Mouse (Mus musculus) cerebellum, adult 9-10 months (tissue): ENCODE results near the gene Dagla.

ENCODE experiments used
- DNase-seq: peaks from one replicate; pipeline ENCODE4 v3.0.0; 2022

The Dagla gene

GRCm38 (mm10) chr19:10277759-10278158 is 26.9 kb downstream of the Dagla start:
- no peak for DNase-seq

- peak; percentile 52 for DNase-seq
Observed at GRCm38 (mm10) chr19:10277331-10277730, 27.3 kb downstream of the Dagla start.

DNA sequence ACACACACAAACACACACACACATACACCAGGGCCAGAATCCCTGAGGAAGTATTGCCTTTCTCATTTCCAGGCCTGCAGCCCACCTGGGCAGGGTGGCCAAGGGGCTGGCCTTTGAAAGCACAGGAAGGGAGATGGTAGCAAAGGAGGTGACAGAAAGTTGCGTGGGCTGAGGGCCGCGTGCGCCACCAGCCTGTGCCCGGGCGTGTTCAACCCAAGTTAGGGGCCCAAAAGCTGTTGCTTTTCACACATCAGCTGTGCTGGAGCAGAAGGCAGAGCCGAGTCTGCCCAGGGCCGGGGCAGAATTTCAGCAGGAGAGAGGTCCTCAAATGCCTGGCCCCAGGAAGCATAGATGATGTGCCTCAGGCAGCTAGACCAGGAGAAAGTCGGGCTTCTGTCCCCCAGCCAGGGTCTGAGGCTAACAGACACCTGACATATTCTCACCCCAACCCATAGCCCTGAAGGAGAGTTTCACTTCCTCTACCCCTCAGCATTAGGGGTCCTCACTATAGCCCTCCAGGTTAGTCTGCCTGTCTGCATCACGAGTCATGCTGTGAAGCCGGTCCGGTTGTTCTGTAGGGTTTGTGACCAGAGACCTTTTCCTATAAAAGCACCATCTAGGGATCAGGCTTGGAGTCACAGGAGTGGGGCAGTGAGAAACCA is 28.1 kb downstream of the Dagla start:
- no peak for DNase-seq

GRCm38 (mm10) chr19:10274056-10274455 is 30.6 kb downstream of the Dagla start:
- DNase-seq = no peak

GRCm38 (mm10) chr19:10272746-10273145 is 31.9 kb downstream of the Dagla start:
- no peak for DNase-seq

- DNase-seq = no peak
Observed at GRCm38 (mm10) chr19:10271592-10271991, 33.1 kb downstream of the Dagla start.

- no peak for DNase-seq
Observed at GRCm38 (mm10) chr19:10270356-10270755, 34.3 kb downstream of the Dagla start.

- DNase-seq = no peak
Observed at GRCm38 (mm10) chr19:10268851-10269250, 35.8 kb downstream of the Dagla start.

DNA sequence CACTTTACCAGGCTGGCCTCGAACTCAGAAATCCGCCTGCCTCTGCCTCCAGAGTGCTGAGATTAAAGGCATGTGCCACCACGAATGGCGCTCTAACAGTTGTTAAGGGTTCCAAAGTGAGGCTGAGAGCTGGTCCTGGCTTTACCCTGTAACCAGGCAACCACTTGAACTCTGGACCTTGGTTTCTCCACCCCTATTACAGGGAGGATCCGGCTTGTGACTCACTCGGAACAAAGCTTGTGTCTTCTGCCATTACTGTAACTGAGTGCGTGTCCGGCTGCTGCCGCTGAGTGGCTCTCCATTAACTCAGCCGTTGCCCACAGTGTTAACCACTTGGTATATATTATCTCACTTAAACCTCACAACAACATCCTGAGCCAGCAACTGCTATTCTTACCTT is 36.7 kb downstream of the Dagla start:
- no peak for DNase-seq

DNA sequence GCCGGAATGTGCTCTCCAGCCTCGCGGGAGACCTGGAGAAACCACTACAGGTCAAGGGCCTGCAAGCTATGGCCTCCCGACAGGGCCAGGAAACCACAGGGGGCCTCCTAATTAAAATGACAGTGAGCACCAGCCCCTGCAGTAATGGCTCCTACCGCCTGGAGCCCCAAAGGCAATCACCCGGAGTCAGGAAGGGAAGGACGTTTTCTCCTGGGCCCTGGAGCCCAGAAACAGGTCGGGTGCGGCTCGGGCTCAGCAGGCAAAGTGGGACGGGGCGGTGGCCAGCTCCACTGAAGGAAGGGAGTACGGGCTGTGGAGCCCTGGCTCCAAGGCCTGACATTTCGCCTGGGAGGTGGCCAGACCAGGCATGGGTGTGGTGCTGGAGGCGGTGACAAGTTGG is 37.6 kb downstream of the Dagla start:
- DNase-seq = no peak

GRCm38 (mm10) chr19:10266196-10266850 is 38.4 kb downstream of the Dagla start:
- peak; percentile 43 for DNase-seq

GRCm38 (mm10) chr19:10261369-10261768 is 43.3 kb downstream of the Dagla start:
- no peak for DNase-seq

- peak; percentile 72 for DNase-seq
Observed at GRCm38 (mm10) chr19:10258279-10259011, 46.2 kb downstream of the Dagla start.

GRCm38 (mm10) chr19:10248128-10248527 is 56.5 kb downstream of the Dagla start:
- no peak for DNase-seq

GRCm38 (mm10) chr19:10247165-10247564 is 57.5 kb downstream of the Dagla start:
- no peak for DNase-seq

DNA sequence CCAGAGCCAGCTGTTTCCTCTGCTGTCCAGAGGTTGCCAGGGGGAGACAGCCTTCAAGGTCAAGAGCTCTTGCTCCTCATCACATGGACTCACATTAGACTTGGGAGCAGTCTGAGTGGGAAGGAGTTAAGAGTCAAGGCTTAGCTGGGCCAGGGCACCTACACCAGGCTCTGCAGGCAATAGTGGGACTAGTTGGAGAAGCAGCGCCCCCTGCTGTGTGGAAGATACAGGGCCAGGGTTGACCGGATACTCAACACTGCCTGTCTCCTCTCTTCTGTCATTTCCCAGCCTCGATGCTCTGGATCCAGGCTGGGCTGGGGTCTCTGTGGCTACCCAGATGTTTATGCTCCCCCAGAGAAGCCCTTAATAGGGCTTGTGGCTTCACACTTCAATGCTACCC is 60.5 kb downstream of the Dagla start:
- DNase-seq = no peak

- no peak for DNase-seq
Observed at GRCm38 (mm10) chr19:10242916-10243315, 61.8 kb downstream of the Dagla start.

DNA sequence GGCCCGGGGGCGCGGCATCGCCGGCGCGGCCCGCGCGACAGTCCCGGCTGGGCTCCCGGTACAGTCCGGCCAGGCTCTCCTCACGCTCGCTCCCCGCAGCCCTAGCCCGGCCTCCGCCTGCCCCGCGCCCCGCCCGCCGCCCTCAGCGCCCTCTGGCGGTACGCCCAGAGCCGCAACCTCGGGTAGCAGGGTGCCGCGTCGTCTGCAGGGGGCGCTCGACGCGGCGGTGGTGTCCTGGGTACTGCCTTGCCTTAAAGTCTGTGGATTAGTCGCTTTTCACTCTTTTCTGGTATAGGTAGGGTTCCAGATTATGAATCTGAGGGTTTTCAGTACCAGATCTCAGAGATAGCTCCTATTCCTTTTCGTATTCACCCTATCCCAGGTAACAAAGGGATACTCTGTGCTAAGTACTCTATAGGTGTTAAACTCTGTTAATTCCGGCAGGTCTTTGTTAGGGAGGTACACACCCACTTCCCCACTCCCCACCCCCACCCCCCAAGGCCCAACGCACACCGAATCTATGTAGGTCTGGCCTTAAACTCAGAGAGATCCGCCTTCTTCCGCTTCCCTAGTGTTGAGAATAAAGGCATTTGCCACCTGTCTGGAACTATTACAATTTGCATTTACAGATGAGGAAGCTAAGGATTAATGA is 63.9 kb downstream of the Dagla start, which contains the start of gene Myrf:
Myrf (minus strand) TSS at position 95 of the 652 bp plus-strand sequence.
- DNase-seq = peak; percentile 51

GRCm38 (mm10) chr19:10239975-10240653 is 64.6 kb downstream of the Dagla start:
- no peak for DNase-seq

DNA sequence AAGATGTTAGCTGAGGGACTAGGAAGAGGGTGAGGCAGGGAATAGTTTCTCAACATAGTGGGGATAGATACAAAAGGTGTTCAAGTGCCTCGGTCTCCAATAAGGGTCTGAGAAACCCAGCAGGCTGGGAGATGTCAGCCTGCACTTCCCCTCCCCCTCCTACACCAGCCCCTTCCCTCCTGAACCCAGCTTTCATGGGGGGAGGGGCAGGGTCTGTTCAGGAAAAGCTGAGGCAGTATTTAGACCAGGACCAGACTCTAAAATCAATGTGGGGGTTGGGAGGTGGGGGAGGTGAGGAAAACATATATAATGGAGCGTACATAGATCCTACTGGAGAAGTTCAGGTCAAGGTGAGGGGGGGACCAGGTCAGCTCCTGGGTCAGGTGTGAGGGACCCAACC is 65.3 kb downstream of the Dagla start:
- no peak for DNase-seq

DNA sequence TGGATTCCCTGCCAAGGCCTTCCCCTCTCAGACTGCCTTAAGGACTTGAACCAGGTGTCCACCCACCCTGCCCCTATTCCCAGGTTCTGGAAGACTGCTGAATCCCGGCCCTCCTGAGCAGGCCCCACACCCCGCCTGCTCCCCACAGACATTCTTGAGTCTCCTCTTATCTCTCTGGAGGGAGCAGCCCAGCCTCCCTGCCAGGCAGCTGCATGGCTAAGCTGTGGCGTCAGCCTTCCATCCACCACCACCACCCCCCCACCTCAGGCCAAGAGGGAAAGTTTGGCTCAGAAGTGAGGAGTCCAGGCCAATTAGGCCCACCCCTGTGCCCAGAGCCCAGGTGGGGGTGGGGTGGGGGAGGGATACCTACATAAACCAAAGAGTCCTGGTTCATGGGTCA is 66.2 kb downstream of the Dagla start:
- no peak for DNase-seq

GRCm38 (mm10) chr19:10235784-10236565 is 68.7 kb downstream of the Dagla start:
- DNase-seq = no peak
